Mouse (Mus musculus) intestine, embryonic 16.5 days (tissue): ENCODE results near the gene Tada2a. TPM values are rescaled to one million over a fixed set of nuclear protein-coding genes. Genes with fewer than 3 reads are reported as not detected.

Experiments
- ATAC-seq: fragments of 200-750 bp; cut with Nextera tagmentation; 2 replicates; pipeline ENCODE4 v1.8.0; 2017; ENCODE audit warnings: moderate TSS enrichment, moderate library complexity
- H3K27ac ChIP-seq: fragments of 300-500 bp; sonication (generic); 2 replicates; pipeline ENCODE4 v1.5.1; 2014; ENCODE audit warnings: mild to moderate bottlenecking, low read length
- H3K27me3 ChIP-seq: fragments of 300-500 bp; sonication (generic); replicated peaks from 2 replicates; pipeline ENCODE4 v1.6.1; 2014; ENCODE audit warnings: low read length, control low read depth, mixed read lengths; ENCODE audit not compliant: control insufficient read depth, insufficient read depth
- H3K36me3 ChIP-seq: fragments of 300-500 bp; sonication (generic); 2 replicates; pipeline ENCODE4 v1.6.1; 2014; ENCODE audit warnings: low read length, control low read depth; ENCODE audit not compliant: control insufficient read depth, insufficient read depth
- H3K4me1 ChIP-seq: fragments of 300-500 bp; sonication (generic); 2 replicates; pipeline ENCODE4 v1.6.1; 2014; ENCODE audit warnings: low read length, control low read depth, mixed read lengths; ENCODE audit not compliant: control insufficient read depth, insufficient read depth
- H3K4me2 ChIP-seq: fragments of 300-500 bp; sonication (generic); 2 replicates; pipeline ENCODE4 v1.6.1; 2014; ENCODE audit warnings: low read depth, low read length, control low read depth
- H3K4me3 ChIP-seq: fragments of 300-500 bp; sonication (generic); 2 replicates; pipeline ENCODE4 v1.5.1; 2014; ENCODE audit warnings: mild to moderate bottlenecking, low read length
- H3K9ac ChIP-seq: fragments of 300-500 bp; sonication (generic); 2 replicates; pipeline ENCODE4 v1.6.1; 2014; ENCODE audit warnings: low read depth, low read length
- H3K9me3 ChIP-seq: fragments of 300-500 bp; sonication (generic); 2 replicates; pipeline ENCODE4 v1.6.1; 2016; ENCODE audit warnings: low read length, control low read depth; ENCODE audit not compliant: control insufficient read depth
- WGBS: fragments of 180-500 bp; shearing (Covaris S2); extraction: QIAGEN DNeasy Blood & Tissue Kit; methylation state at CpG from one replicate; pipeline ENCODE4 v1.1.7; 2014; 5-methylcytosine and 5-hydroxymethylcytosine counted together
- polyA plus RNA-seq: library from polyadenylated mRNA; unstranded; fragments of >200 nt; fragmentation: Nextera tagmentation; extraction: Ambion mirVana; gene quantifications from 2 replicates; pipeline ENCODE4 v1.2.1, GENCODE M21; 2015

The Tada2a gene
- polyA plus RNA-seq, 1 experiment from 2014 or later = 23.2 TPM

GRCm38 (mm10) chr11:84057418-84057817 lies 72.0 kb downstream of the Tada2a start:
- no peaks in the 10 kb centered on the region for H3K27me3 ChIP-seq
- no peaks in the 10 kb centered on the region for H3K9me3 ChIP-seq
- no peak overlapping the region for H3K4me2 ChIP-seq
- H3K36me3 ChIP-seq = no peaks in the 10 kb centered on the region
- H3K4me1 ChIP-seq = peaks cover 6% of the 10 kb centered on the region; the same call in 1 of the 2 replicates
- 92% methylated on average over 2 of the region's 2 CpGs for WGBS
- ATAC-seq = no peak
- no peak overlapping the region for H3K27ac ChIP-seq
- no peak overlapping the region for H3K9ac ChIP-seq
- H3K4me3 ChIP-seq = no peak overlapping the region

GRCm38 (mm10) chr11:84053524-84054163 lies 75.8 kb downstream of the Tada2a start:
- Histone ChIP-seq H3K9ac (no peak overlapping the region), H3K27ac (no peak overlapping the region), H3K4me2 (no peak overlapping the region), H3K4me3 (no peak overlapping the region), H3K4me1 (no peaks in the 10 kb centered on the region), H3K27me3 (no peaks in the 10 kb centered on the region), H3K36me3 (no peaks in the 10 kb centered on the region), H3K9me3 (no peaks in the 10 kb centered on the region)
- ATAC-seq = 0 out of 2 replicates have a peak, but pooled peaks have one; percentile 24
- 71% methylated on average over 10 of the region's 10 CpGs for WGBS

- Histone ChIP-seq H3K4me3 (no peak overlapping the region), H3K4me1 (no peaks in the 10 kb centered on the region), H3K27me3 (no peaks in the 10 kb centered on the region), H3K4me2 (no peak overlapping the region), H3K27ac (no peak overlapping the region), H3K36me3 (no peaks in the 10 kb centered on the region), H3K9ac (no peak overlapping the region), H3K9me3 (no peaks in the 10 kb centered on the region)
- WGBS = 82% methylated on average over 7 of the region's 7 CpGs
- ATAC-seq = peak; percentile 48; the same call in 1 of the 2 replicates
Observed at GRCm38 (mm10) chr11:84053055-84053454, 76.3 kb downstream of the Tada2a start.

GRCm38 (mm10) chr11:84048411-84048810 lies 81.0 kb downstream of the Tada2a start:
- WGBS = 79% methylated on average over 10 of the region's 10 CpGs
- no peak overlapping the region for H3K4me2 ChIP-seq

GRCm38 (mm10) chr11:84047270-84047669 lies 82.1 kb downstream of the Tada2a start:
- Histone ChIP-seq H3K9me3 (no peaks in the 10 kb centered on the region), H3K27ac (0 out of 2 replicates have a peak overlapping the region, but pooled peaks have one; percentile 20), H3K4me1 (peaks cover 5% of the 10 kb centered on the region; the same call in 1 of the 2 replicates), H3K36me3 (no peaks in the 10 kb centered on the region), H3K27me3 (no peaks in the 10 kb centered on the region), H3K9ac (no peak overlapping the region), H3K4me2 (no peak overlapping the region), H3K4me3 (no peak overlapping the region)
- peak; percentile 75 for ATAC-seq
- WGBS = 43% methylated on average over 4 of the region's 4 CpGs

More at GRCm38 (mm10) chr11:84048411-84048810, 81.0 kb downstream of the Tada2a start:
- no peaks in the 10 kb centered on the region for H3K27me3 ChIP-seq
- H3K9me3 ChIP-seq = no peaks in the 10 kb centered on the region
- no peaks in the 10 kb centered on the region for H3K36me3 ChIP-seq
- peaks cover 5% of the 10 kb centered on the region; the same call in 1 of the 2 replicates for H3K4me1 ChIP-seq
- no peak overlapping the region for H3K4me3 ChIP-seq
- no peak overlapping the region for H3K9ac ChIP-seq
- no peak overlapping the region for H3K27ac ChIP-seq
- no peak for ATAC-seq

GRCm38 (mm10) chr11:84044988-84045387 lies 84.4 kb downstream of the Tada2a start:
- no peaks in the 10 kb centered on the region for H3K36me3 ChIP-seq
- 45% methylated on average over 1 of the region's 1 CpGs for WGBS
- no peak overlapping the region for H3K4me3 ChIP-seq
- no peak overlapping the region for H3K27ac ChIP-seq
- no peak for ATAC-seq
- H3K9me3 ChIP-seq = no peaks in the 10 kb centered on the region
- no peaks in the 10 kb centered on the region for H3K27me3 ChIP-seq
- peaks cover 5% of the 10 kb centered on the region; the same call in 1 of the 2 replicates for H3K4me1 ChIP-seq
- no peak overlapping the region for H3K4me2 ChIP-seq
- H3K9ac ChIP-seq = no peak overlapping the region

- Histone ChIP-seq H3K27me3 (no peaks in the 10 kb centered on the region), H3K4me2 (no peak overlapping the region), H3K27ac (no peak overlapping the region), H3K36me3 (no peaks in the 10 kb centered on the region), H3K4me3 (no peak overlapping the region), H3K9me3 (no peaks in the 10 kb centered on the region), H3K9ac (no peak overlapping the region), H3K4me1 (peaks cover 5% of the 10 kb centered on the region; the same call in 1 of the 2 replicates)
- ATAC-seq = no peak
- WGBS = 69% methylated on average over 14 of the region's 14 CpGs
Observed at GRCm38 (mm10) chr11:84042808-84043762, 86.3 kb downstream of the Tada2a start.

- Histone ChIP-seq H3K9me3 (no peaks in the 10 kb centered on the region), H3K4me1 (no peaks in the 10 kb centered on the region), H3K36me3 (no peaks in the 10 kb centered on the region), H3K27me3 (no peaks in the 10 kb centered on the region), H3K9ac (no peak overlapping the region), H3K4me2 (no peak overlapping the region), H3K27ac (no peak overlapping the region), H3K4me3 (no peak overlapping the region)
- ATAC-seq = no peak
- WGBS = 78% methylated on average over 6 of the region's 6 CpGs
Observed at GRCm38 (mm10) chr11:84040621-84041020, 88.8 kb downstream of the Tada2a start.

GRCm38 (mm10) chr11:84033671-84034070 lies 95.7 kb downstream of the Tada2a start:
- Histone ChIP-seq H3K9ac (no peak overlapping the region), H3K27me3 (no peaks in the 10 kb centered on the region), H3K9me3 (no peaks in the 10 kb centered on the region), H3K4me1 (no peaks in the 10 kb centered on the region), H3K36me3 (no peaks in the 10 kb centered on the region; the same call in 1 of the 2 replicates), H3K4me3 (no peak overlapping the region), H3K4me2 (no peak overlapping the region), H3K27ac (no peak overlapping the region; the same call in 1 of the 2 replicates)
- 72% methylated on average over 5 of the region's 5 CpGs for WGBS
- ATAC-seq = peak; percentile 84
